Comparison of ENCODE assay signal across 12 mouse cellular contexts in the genomic region with DNA sequence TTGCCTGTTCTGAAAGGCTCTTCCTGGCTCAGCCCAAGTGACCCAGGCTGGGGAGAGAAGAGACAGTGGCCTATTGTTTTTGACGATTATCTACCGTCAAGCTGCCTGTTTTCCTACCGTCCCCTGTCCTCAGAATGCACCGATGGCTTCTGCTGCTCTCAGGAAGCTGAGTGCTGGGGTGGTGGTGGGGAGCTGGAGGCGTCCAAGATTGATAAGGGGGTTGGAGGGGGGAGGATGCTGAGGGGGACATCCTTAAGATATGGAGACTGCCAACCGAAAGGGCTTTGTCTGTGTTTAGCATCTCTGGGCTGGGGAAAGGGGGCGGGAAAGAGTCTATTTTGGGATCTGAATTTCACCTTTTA. TPM values are rescaled to one million over a fixed set of nuclear protein-coding genes. Genes with fewer than 3 reads are reported as not detected.
DNase-seq lines count a peak whose midpoint lies in the region; ATAC-seq and TF ChIP-seq lines count a peak whose summit lies in the region.
"Had no signal": no experiment of that assay in that cellular context is flagged by ENCODE, and none has a peak within 500 bp of the region (broad histone marks: within the 10 kb centered on the region; RNA-seq: fewer than 3 reads in every experiment).

No protein-coding gene starts in this region.

- H3K9ac ChIP-seq in kidney, embryonic 16.5 days (replicated peaks; ENCODE audit: low read length): peak overlapping the region; percentile 95
- peak overlapping the region; percentile 98 for H3K9ac ChIP-seq in embryonic facial prominence, embryonic 14.5 days (ENCODE audit: low read depth, low read length)
- H3K9ac ChIP-seq in hindbrain, postnatal 0 days (replicated peaks; ENCODE audit: low read length): peak overlapping the region; percentile 44; the same call in 1 of the 2 replicates
- peak overlapping the region; percentile 97 for H3K9ac ChIP-seq in midbrain, postnatal 0 days (replicated peaks; ENCODE audit: low read length, poor library complexity, severe bottlenecking)

- H3K27me3 ChIP-seq in kidney, embryonic 16.5 days (ENCODE audit: insufficient read depth, low read length): peaks cover 11% of the 10 kb centered on the region; the same call in 1 of the 2 replicates
- H3K27me3 ChIP-seq in embryonic facial prominence, embryonic 14.5 days (replicated peaks; ENCODE audit: control insufficient read depth, insufficient read depth, low read length): no peaks in the 10 kb centered on the region
- no peaks in the 10 kb centered on the region for H3K27me3 ChIP-seq in hindbrain, postnatal 0 days (ENCODE audit: insufficient read depth, low read length)
- H3K27me3 ChIP-seq in midbrain, postnatal 0 days (ENCODE audit: insufficient read depth, low read length): no peaks in the 10 kb centered on the region

- intact Hi-C loops in left cerebral cortex, postnatal 10 days (cut with DNase I): no loop called here

- peak overlapping the region; percentile 95 for H3K4me2 ChIP-seq in kidney, embryonic 16.5 days (replicated peaks; ENCODE audit: low read depth, low read length)
- H3K4me2 ChIP-seq in embryonic facial prominence, embryonic 14.5 days (ENCODE audit: low read depth, low read length): peak overlapping the region; percentile 92
- peak overlapping the region; percentile 95 for H3K4me2 ChIP-seq in hindbrain, postnatal 0 days (ENCODE audit: low read depth, low read length)
- H3K4me2 ChIP-seq in midbrain, postnatal 0 days (ENCODE audit: low read depth, low read length, poor library complexity, severe bottlenecking): peak overlapping the region; percentile 98

- TF ChIP-seq CTCF in hindbrain, postnatal 0 days (IDR thresholded peaks at IDR 0.05; ENCODE audit: low read depth): no peak
- TF ChIP-seq CTCF in midbrain, postnatal 0 days (IDR thresholded peaks at IDR 0.05): no peak

- no peaks in the 10 kb centered on the region for H3K9me3 ChIP-seq in kidney, embryonic 16.5 days (ENCODE audit: low read length)
- no peaks in the 10 kb centered on the region for H3K9me3 ChIP-seq in embryonic facial prominence, embryonic 14.5 days (ENCODE audit: control insufficient read depth, low read length)
- H3K9me3 ChIP-seq in hindbrain, postnatal 0 days (ENCODE audit: low read length): no peaks in the 10 kb centered on the region
- no peaks in the 10 kb centered on the region for H3K9me3 ChIP-seq in midbrain, postnatal 0 days (ENCODE audit: low read length)

- peak overlapping the region; percentile 93 for H3K4me3 ChIP-seq in kidney, embryonic 16.5 days (ENCODE audit: low read length)
- peak overlapping the region; percentile 93 for H3K4me3 ChIP-seq in embryonic facial prominence, embryonic 14.5 days (ENCODE audit: low read depth, low read length)
- peak overlapping the region; percentile 96 for H3K4me3 ChIP-seq in hindbrain, postnatal 0 days (ENCODE audit: low read length)
- peak overlapping the region; percentile 95 for H3K4me3 ChIP-seq in midbrain, postnatal 0 days (ENCODE audit: low read depth, low read length)

- peaks cover 59% of the 10 kb centered on the region for H3K4me1 ChIP-seq in kidney, embryonic 16.5 days (ENCODE audit: insufficient read depth, low read length)
- peaks cover 50% of the 10 kb centered on the region for H3K4me1 ChIP-seq in embryonic facial prominence, embryonic 14.5 days (ENCODE audit: control insufficient read depth, insufficient read depth, low read length)
- H3K4me1 ChIP-seq in hindbrain, postnatal 0 days (ENCODE audit: insufficient read depth, low read length): peaks cover 54% of the 10 kb centered on the region
- H3K4me1 ChIP-seq in midbrain, postnatal 0 days (ENCODE audit: insufficient read depth, low read length): peaks cover 49% of the 10 kb centered on the region

- no peak for ATAC-seq in kidney, embryonic 16.5 days (ENCODE audit: low FRiP score, low TSS enrichment)
- no peak for ATAC-seq in embryonic facial prominence, embryonic 14.5 days (ENCODE audit: low read depth)
- no peak for ATAC-seq in hindbrain, postnatal 0 days
- ATAC-seq in midbrain, postnatal 0 days (ENCODE audit: low FRiP score): no peak
- ATAC-seq: CD4-positive, CD25-positive, alpha-beta regulatory T cell, adult 4 months had no signal

- WGBS in kidney, embryonic 16.5 days: 34% methylated on average over 7 of the region's 7 CpGs
- 28% methylated on average over 7 of the region's 7 CpGs for WGBS in embryonic facial prominence, embryonic 14.5 days
- 3% methylated on average over 7 of the region's 7 CpGs for WGBS in hindbrain, postnatal 0 days
- whole genome bisulfite sequencing in midbrain, postnatal 0 days: 12% methylated on average over 7 of the region's 7 CpGs

- H3K36me3 ChIP-seq in kidney, embryonic 16.5 days (ENCODE audit: insufficient read depth, low read length): no peaks in the 10 kb centered on the region
- peaks cover 24% of the 10 kb centered on the region; the same call in 1 of the 2 replicates for H3K36me3 ChIP-seq in embryonic facial prominence, embryonic 14.5 days (ENCODE audit: control insufficient read depth, insufficient read depth, low read length)
- H3K36me3 ChIP-seq in hindbrain, postnatal 0 days (ENCODE audit: insufficient read depth, low read length): no peaks in the 10 kb centered on the region
- no peaks in the 10 kb centered on the region for H3K36me3 ChIP-seq in midbrain, postnatal 0 days (ENCODE audit: insufficient read depth, low read length)

- DNase-seq in kidney, adult 11 months: no peak
- DNase-seq in embryonic facial prominence, embryonic 14.5 days (ENCODE audit: low spot score): no peak
- DNase-seq in hindbrain, postnatal 0 days (ENCODE audit: low spot score): no peak
- DNase-seq in midbrain, postnatal 0 days (ENCODE audit: low spot score): no peak
- DNase-seq in left cerebral cortex, postnatal 10 days (ENCODE audit: extremely low spot score in 1 of 2, low spot score in 2 of 2): no peak
- DNase-seq in thymus, postnatal 0 days (ENCODE audit: low spot score): no peak
- no peak for DNase-seq in cerebellum, postnatal 10 days
- DNase-seq: adrenal gland, adult 2 months; lung, postnatal 14 days had no signal

- peak overlapping the region; percentile 3; the same call in 1 of the 2 replicates for H3K27ac ChIP-seq in kidney, embryonic 16.5 days (ENCODE audit: low read length)
- peak overlapping the region; percentile 83 for H3K27ac ChIP-seq in embryonic facial prominence, embryonic 14.5 days (replicated peaks; ENCODE audit: low read depth, low read length)
- H3K27ac ChIP-seq in hindbrain, postnatal 0 days: peak overlapping the region; percentile 84
- peak overlapping the region; percentile 72 for H3K27ac ChIP-seq in midbrain, postnatal 0 days (ENCODE audit: low read depth, low read length)

RNA-seq across cellular contexts. Expression of a gene that starts 2.5 kb away (rescaled TPM):
- polyA plus RNA-seq in kidney, embryonic 16.5 days (2015; fragmentation: Nextera tagmentation; extraction: Ambion mirVana): 12.1 and 14.1 TPM in 2 replicates
- 16.0 and 16.2 TPM in 2 replicates for polyA plus RNA-seq in embryonic facial prominence, embryonic 14.5 days (2014; fragmentation: Nextera tagmentation; extraction: Ambion mirVana)
- 75.9 and 88.1 TPM in 2 replicates for total RNA-seq in hindbrain, postnatal 0 days (2014; rRNA removed)
- 45.1 and 46.2 TPM in 2 replicates for polyA plus RNA-seq in hindbrain, postnatal 0 days (2015; fragmentation: Nextera tagmentation; extraction: Ambion mirVana)
- total RNA-seq in midbrain, postnatal 0 days (2014; rRNA removed): 72.5 and 82.9 TPM in 2 replicates
- polyA plus RNA-seq in midbrain, postnatal 0 days (2015; fragmentation: Nextera tagmentation; extraction: Ambion mirVana): 41.1 and 52.1 TPM in 2 replicates
- total RNA-seq in left cerebral cortex, postnatal 10 days (2021): 10 to 100 TPM; 54.2 to 58.0 TPM
- polyA plus RNA-seq in thymus, postnatal 0 days (2015; fragmentation: Nextera tagmentation; extraction: Ambion mirVana): 2.2 TPM in 2 replicates
- polyA plus RNA-seq: CD4-positive, CD25-positive, alpha-beta regulatory T cell, adult 4 months had no signal

RNA-seq across cellular contexts. Expression of a gene that starts 34.2 kb away (rescaled TPM):
- polyA plus RNA-seq in kidney, embryonic 16.5 days (2015; fragmentation: Nextera tagmentation; extraction: Ambion mirVana): 0.94 and 2.1 TPM in 2 replicates
- not detected in 2 replicates for polyA plus RNA-seq in embryonic facial prominence, embryonic 14.5 days (2014; fragmentation: Nextera tagmentation; extraction: Ambion mirVana)
- not detected in 2 replicates for total RNA-seq in hindbrain, postnatal 0 days (2014; rRNA removed)
- not detected in 2 replicates for polyA plus RNA-seq in hindbrain, postnatal 0 days (2015; fragmentation: Nextera tagmentation; extraction: Ambion mirVana)
- not detected in 2 replicates for total RNA-seq in midbrain, postnatal 0 days (2014; rRNA removed)
- polyA plus RNA-seq in midbrain, postnatal 0 days (2015; fragmentation: Nextera tagmentation; extraction: Ambion mirVana): not detected in 2 replicates
- total RNA-seq in left cerebral cortex, postnatal 10 days (2021): not detected
- 0.99 TPM in 2 replicates for polyA plus RNA-seq in thymus, postnatal 0 days (2015; fragmentation: Nextera tagmentation; extraction: Ambion mirVana)
- total RNA-seq: adrenal gland, adult 2 months had no signal
- polyA plus RNA-seq: adrenal gland, adult 2 months; CD4-positive, CD25-positive, alpha-beta regulatory T cell, adult 4 months; cerebellum, adult 2 months had no signal

RNA-seq across cellular contexts. Expression of a gene that starts 52.6 kb away (rescaled TPM):
- 27.3 and 27.5 TPM in 2 replicates for polyA plus RNA-seq in kidney, embryonic 16.5 days (2015; fragmentation: Nextera tagmentation; extraction: Ambion mirVana)
- 13.9 and 20.3 TPM in 2 replicates for polyA plus RNA-seq in embryonic facial prominence, embryonic 14.5 days (2014; fragmentation: Nextera tagmentation; extraction: Ambion mirVana)
- 25.8 and 33.7 TPM in 2 replicates for total RNA-seq in hindbrain, postnatal 0 days (2014; rRNA removed)
- 20.2 and 21.8 TPM in 2 replicates for polyA plus RNA-seq in hindbrain, postnatal 0 days (2015; fragmentation: Nextera tagmentation; extraction: Ambion mirVana)
- total RNA-seq in midbrain, postnatal 0 days (2014; rRNA removed): 19.5 and 25.6 TPM in 2 replicates
- 22.4 and 27.0 TPM in 2 replicates for polyA plus RNA-seq in midbrain, postnatal 0 days (2015; fragmentation: Nextera tagmentation; extraction: Ambion mirVana)
- 10 to 100 TPM; 26.8 to 31.2 TPM for total RNA-seq in left cerebral cortex, postnatal 10 days (2021)
- polyA plus RNA-seq in thymus, postnatal 0 days (2015; fragmentation: Nextera tagmentation; extraction: Ambion mirVana): 17.0 and 17.3 TPM in 2 replicates

Comparison
In these comparisons a context has a peak if more than half of its experiments do, and no peak if none do; other contexts are left out.
1. H3K27ac ChIP-seq: peak in every context shown above with its lines; median percentile 84 in hindbrain, postnatal 0 days; 83 in embryonic facial prominence, embryonic 14.5 days; 72 in midbrain, postnatal 0 days; 3 in kidney, embryonic 16.5 days.
2. H3K9ac ChIP-seq: peak in every context shown above with its lines; median percentile 98 in embryonic facial prominence, embryonic 14.5 days; 97 in midbrain, postnatal 0 days; 95 in kidney, embryonic 16.5 days; 44 in hindbrain, postnatal 0 days.